Mouse (Mus musculus) G1E (cell line): Measurements from ENCODE around the gene Endou.

ENCODE experiments used
- CTCF ChIP-seq: IDR thresholded peaks from 2 replicates; pipeline ENCODE4 v1.5.1; 2012; ENCODE audit warnings: low read depth, low read length, inconsistent platforms, mixed read lengths
- GATA1 ChIP-seq: IDR thresholded peaks from 2 replicates; pipeline ENCODE4 v1.6.1; 2012; ENCODE audit warnings: borderline replicate concordance, low read length, inconsistent platforms, mixed read lengths
- GATA2 ChIP-seq: IDR thresholded peaks from 2 replicates; pipeline ENCODE4 v1.6.1; 2012; ENCODE audit warnings: low read depth, low read length, inconsistent platforms, borderline replicate concordance
- TAL1 ChIP-seq: conservative IDR thresholded peaks from 2 replicates; pipeline ENCODE4 v1.6.1; 2012; ENCODE audit warnings: low read depth, low read length, inconsistent platforms, mixed read lengths

- TF ChIP-seq CTCF, result no peak
- TF ChIP-seq GATA1, result no peak
- TF ChIP-seq GATA2, result no peak
- no peak for TF ChIP-seq TAL1
These were observed 21.4 kb upstream of the Endou start for GRCm38 (mm10) chr15:97752491-97752890.
